Mouse (Mus musculus) neutrophil, adult 65 days (primary cell): Measurements from ENCODE around the gene Lck. TPM values are rescaled to one million over a fixed set of nuclear protein-coding genes. Genes with fewer than 3 reads are reported as not detected.

Experiments used
- total RNA-seq: library from RNA; stranded (reverse); gene quantifications from 2 replicates; pipeline ENCODE4 v1.2.4, GENCODE M21; 2023

Gene Lck
- total RNA-seq, result 0.28 and 0.82 TPM in 2 replicates

GRCm38 (mm10) chr4:129573430-129573829, at the start of gene Lck:
Gene Lck, minus strand, starts transcription at chr4:129573641.

GRCm38 (mm10) chr4:129618786-129619691, 45.6 kb upstream of the Lck start, which contains the start of gene Iqcc:
Gene Iqcc, minus strand, starts transcription at chr4:129619099.

GRCm38 (mm10) chr4:129614093-129614492, 40.7 kb upstream of the Lck start, which contains the start of gene Dcdc2b:
Gene Dcdc2b, minus strand, starts transcription at chr4:129614257.

GRCm38 (mm10) chr4:129600233-129601158, 27.1 kb upstream of the Lck start, which contains the start of the genes Eif3i and Tmem234:
Gene Eif3i, minus strand, starts transcription at chr4:129600648.
Gene Tmem234, plus strand, starts transcription at chr4:129600668.

GRCm38 (mm10) chr4:129578466-129578865, 5.0 kb upstream of the Lck start, which contains the start of gene Fam167b:
Gene Fam167b, minus strand, starts transcription at chr4:129578549.

GRCm38 (mm10) chr4:129542592-129543141, 30.8 kb downstream of the Lck start, which contains the start of gene Hdac1:
Gene Hdac1, minus strand, starts transcription at chr4:129542713.

GRCm38 (mm10) chr4:129513086-129513767, 60.2 kb downstream of the Lck start, which contains the start of gene Marcksl1:
Gene Marcksl1, plus strand, starts transcription at chr4:129513581.

Other genes with a start within 250 kb of the Lck start
- 112 and 125 TPM in 2 replicates for gene Rbbp4, start 238.3 kb downstream of the Lck start, total RNA-seq
- 16.3 and 19.3 TPM in 2 replicates for gene Zbtb8os, start 237.9 kb downstream of the Lck start, total RNA-seq
- gene Zbtb8a, start 195.5 kb downstream of the Lck start, total RNA-seq, result 0.50 and 1.4 TPM in 2 replicates
- not detected in 2 replicates for gene Zbtb8b, start 132.8 kb downstream of the Lck start, total RNA-seq
- 106 and 151 TPM in 2 replicates for gene Bsdc1, start 112.1 kb downstream of the Lck start, total RNA-seq
- gene Tssk3, start 82.6 kb downstream of the Lck start, total RNA-seq, result not detected in 2 replicates
- gene Fam229a, start 82.5 kb downstream of the Lck start, total RNA-seq, result 1.2 and 2.2 TPM in 2 replicates
- 109 and 117 TPM in 2 replicates for gene Marcksl1, start 60.1 kb downstream of the Lck start, total RNA-seq
- gene Hdac1, start 30.9 kb downstream of the Lck start, total RNA-seq, result 62.8 and 67.8 TPM in 2 replicates
- gene Fam167b, start 4.9 kb upstream of the Lck start, total RNA-seq, result not detected in 2 replicates
- gene Eif3i, start 27.0 kb upstream of the Lck start, total RNA-seq, result 52.3 and 53.7 TPM in 2 replicates
- 72.1 and 72.3 TPM in 2 replicates for gene Tmem234, start 27.0 kb upstream of the Lck start, total RNA-seq
- gene Dcdc2b, start 40.6 kb upstream of the Lck start, total RNA-seq, result 1.7 TPM in 1 of 2 replicates, not detected in the other
- gene Iqcc, start 45.5 kb upstream of the Lck start, total RNA-seq, result 8.0 and 9.0 TPM in 2 replicates
- gene Ccdc28b, start 50.3 kb upstream of the Lck start, total RNA-seq, result 31.0 and 39.4 TPM in 2 replicates
- gene Txlna, start 67.4 kb upstream of the Lck start, total RNA-seq, result 31.0 and 36.9 TPM in 2 replicates
- gene Kpna6, start 99.1 kb upstream of the Lck start, total RNA-seq, result 22.9 and 28.6 TPM in 2 replicates
- gene Tmem39b, start 123.2 kb upstream of the Lck start, total RNA-seq, result 5.8 and 6.8 TPM in 2 replicates
- gene Khdrbs1, start 168.7 kb upstream of the Lck start, total RNA-seq, result 72.6 and 77.9 TPM in 2 replicates
- gene Ptp4a2, start 237.6 kb upstream of the Lck start, total RNA-seq, result 141 and 168 TPM in 2 replicates